Mouse (Mus musculus) lung, embryonic 15.5 days (tissue): ENCODE results near the gene Tcl1b2. TPM values are rescaled to one million over a fixed set of nuclear protein-coding genes. Genes with fewer than 3 reads are reported as not detected.

Source experiments
- ATAC-seq: fragments of 200-750 bp; cut with Nextera tagmentation; 2 replicates; pipeline ENCODE4 v1.8.0; 2017; ENCODE audit warnings: moderate number of reproducible peaks, borderline replicate concordance; ENCODE audit not compliant: low FRiP score, low TSS enrichment; ENCODE audit errors: extremely low read depth
- H3K27ac ChIP-seq: fragments of 300-500 bp; sonication (generic); 2 replicates; pipeline ENCODE4 v1.5.1; 2015; ENCODE audit warnings: moderate library complexity, mild to moderate bottlenecking, inconsistent platforms
- H3K27me3 ChIP-seq: fragments of 300-500 bp; sonication (generic); 2 replicates; pipeline ENCODE4 v1.6.1; 2015; ENCODE audit warnings: inconsistent platforms
- H3K36me3 ChIP-seq: fragments of 300-500 bp; sonication (generic); 2 replicates; pipeline ENCODE4 v1.6.1; 2015; ENCODE audit warnings: inconsistent platforms
- H3K4me1 ChIP-seq: fragments of 300-500 bp; sonication (generic); 2 replicates; pipeline ENCODE4 v1.6.1; 2015; ENCODE audit warnings: inconsistent platforms
- H3K4me2 ChIP-seq: fragments of 300-500 bp; sonication (generic); 2 replicates; pipeline ENCODE4 v1.6.1; 2015; ENCODE audit warnings: inconsistent platforms, mild to moderate bottlenecking, moderate library complexity
- H3K4me3 ChIP-seq: fragments of 300-500 bp; sonication (generic); 2 replicates; pipeline ENCODE4 v1.5.1; 2015; ENCODE audit warnings: mild to moderate bottlenecking, inconsistent platforms
- H3K9ac ChIP-seq: fragments of 300-500 bp; sonication (generic); 2 replicates; pipeline ENCODE4 v1.6.1; 2015; ENCODE audit warnings: inconsistent platforms
- H3K9me3 ChIP-seq: fragments of 300-500 bp; sonication (generic); 2 replicates; pipeline ENCODE4 v1.6.1; 2016; ENCODE audit warnings: inconsistent platforms
- WGBS: fragments of 180-500 bp; shearing (Covaris S2); methylation state at CpG from one replicate; pipeline ENCODE4 v1.1.7; 2015; 5-methylcytosine and 5-hydroxymethylcytosine counted together
- polyA plus RNA-seq: library from polyadenylated mRNA; unstranded; fragments of >200 nt; fragmentation: Nextera tagmentation; extraction: Ambion mirVana; gene quantifications from 2 replicates; pipeline ENCODE4 v1.2.1, GENCODE M21; 2015

Gene Tcl1b2
- not detected in 2 replicates for polyA plus RNA-seq

- Histone ChIP-seq H3K9ac (no peak within 1 kb of the TSS), H3K36me3 (no peaks in the 10 kb centered on the region), H3K4me3 (no peak within 1 kb of the TSS), H3K4me2 (no peak within 1 kb of the TSS), H3K27ac (no peak within 1 kb of the TSS), H3K9me3 (no peaks in the 10 kb centered on the region), H3K27me3 (no peaks in the 10 kb centered on the region), H3K4me1 (no peaks in the 10 kb centered on the region)
- WGBS = 61% methylated on average over 3 of the region's 3 CpGs
- no peak for ATAC-seq
Observed at GRCm38 (mm10) chr12:105145714-105146113, at the start of gene Tcl1b2. TSS of gene Tcl1b2 (plus strand) at chr12:105146014.

DNA sequence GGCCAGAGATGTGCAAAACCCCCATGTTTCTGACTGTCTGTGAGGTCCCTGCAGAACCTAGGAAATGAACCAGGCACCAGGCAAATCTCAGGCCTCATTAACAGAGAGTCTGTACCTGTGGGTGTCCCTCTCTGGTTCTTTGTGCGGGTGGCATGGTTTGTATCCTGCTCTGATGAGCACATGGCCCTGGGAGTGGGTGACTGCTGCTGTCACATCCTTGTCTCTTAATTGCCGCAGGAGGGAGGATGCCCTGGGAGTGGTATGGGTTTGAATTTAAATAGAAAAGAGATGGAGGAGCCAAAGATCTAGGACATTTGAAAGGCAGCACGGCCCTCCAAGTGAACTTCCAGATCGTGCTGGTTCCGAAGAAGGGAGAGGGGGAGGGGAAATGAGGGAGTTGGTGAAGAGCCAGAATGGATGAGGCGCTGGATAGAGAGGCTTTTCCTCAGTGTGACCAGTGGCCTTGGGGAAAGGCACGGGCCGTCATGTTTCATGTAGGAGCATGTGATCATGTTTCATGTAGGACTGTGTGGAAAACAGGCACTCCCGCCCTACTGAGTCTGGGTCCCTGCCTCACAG lies 46.3 kb upstream of the Tcl1b2 start:
- 42% methylated on average over 9 of the region's 9 CpGs for WGBS
- no peak overlapping the region for H3K9ac ChIP-seq

GRCm38 (mm10) chr12:105102901-105103300 lies 42.9 kb upstream of the Tcl1b2 start:
- Histone ChIP-seq H3K9me3 (no peaks in the 10 kb centered on the region), H3K4me2 (no peak overlapping the region), H3K9ac (no peak overlapping the region), H3K36me3 (no peaks in the 10 kb centered on the region), H3K27me3 (0 out of 2 replicates have a peak, but pooled peaks cover 3% of the 10 kb centered on the region), H3K27ac (no peak overlapping the region), H3K4me1 (no peaks in the 10 kb centered on the region), H3K4me3 (no peak overlapping the region)
- ATAC-seq = no peak
- 49% methylated on average over 8 of the region's 8 CpGs for WGBS

More for the DNA sequence above, 46.3 kb upstream of the Tcl1b2 start:
- H3K9me3 ChIP-seq = no peaks in the 10 kb centered on the region
- ATAC-seq = no peak
- H3K36me3 ChIP-seq = no peaks in the 10 kb centered on the region
- no peaks in the 10 kb centered on the region for H3K4me1 ChIP-seq
- H3K4me2 ChIP-seq = no peak overlapping the region
- H3K27me3 ChIP-seq = 0 out of 2 replicates have a peak, but pooled peaks cover 3% of the 10 kb centered on the region
- no peak overlapping the region for H3K27ac ChIP-seq
- H3K4me3 ChIP-seq = no peak overlapping the region

- Histone ChIP-seq H3K27ac (no peak overlapping the region), H3K4me3 (no peak overlapping the region), H3K27me3 (0 out of 2 replicates have a peak, but pooled peaks cover 3% of the 10 kb centered on the region), H3K4me2 (no peak overlapping the region), H3K36me3 (no peaks in the 10 kb centered on the region), H3K9ac (no peak overlapping the region), H3K9me3 (no peaks in the 10 kb centered on the region), H3K4me1 (no peaks in the 10 kb centered on the region)
- WGBS = 6% methylated on average over 4 of the region's 4 CpGs
- no peak for ATAC-seq
Observed at GRCm38 (mm10) chr12:105104036-105104435, 41.8 kb upstream of the Tcl1b2 start.

GRCm38 (mm10) chr12:105105326-105105725 lies 40.5 kb upstream of the Tcl1b2 start:
- ATAC-seq = no peak
- Histone ChIP-seq H3K4me3 (no peak overlapping the region), H3K36me3 (no peaks in the 10 kb centered on the region), H3K9me3 (no peaks in the 10 kb centered on the region), H3K9ac (no peak overlapping the region), H3K27ac (no peak overlapping the region), H3K4me2 (no peak overlapping the region), H3K4me1 (no peaks in the 10 kb centered on the region), H3K27me3 (0 out of 2 replicates have a peak, but pooled peaks cover 3% of the 10 kb centered on the region)
- 75% methylated on average over 5 of the region's 5 CpGs for WGBS

DNA sequence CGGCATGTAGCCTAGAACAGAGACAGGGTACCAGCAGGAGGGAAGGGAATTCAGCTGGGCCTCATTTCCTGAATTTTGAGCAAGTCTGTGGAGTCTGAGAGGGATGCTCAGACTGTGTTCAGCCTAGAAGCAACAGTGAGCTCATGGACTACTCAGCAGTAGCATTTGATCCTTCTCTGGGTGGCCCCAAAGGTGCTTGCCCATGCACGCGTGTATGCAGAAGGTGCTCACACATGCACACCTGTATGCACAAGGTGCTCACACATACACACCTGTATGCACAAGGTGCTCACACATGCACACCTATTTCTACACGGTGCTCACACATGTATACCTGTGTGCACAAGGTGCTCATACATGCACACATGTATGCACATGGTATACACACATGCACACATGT lies 37.0 kb upstream of the Tcl1b2 start:
- H3K4me3 ChIP-seq = no peak overlapping the region
- H3K9ac ChIP-seq = no peak overlapping the region
- H3K36me3 ChIP-seq = no peaks in the 10 kb centered on the region
- H3K9me3 ChIP-seq = no peaks in the 10 kb centered on the region
- H3K27ac ChIP-seq = no peak overlapping the region
- H3K27me3 ChIP-seq = no peaks in the 10 kb centered on the region
- no peak overlapping the region for H3K4me2 ChIP-seq
- WGBS = 91% methylated on average over 4 of the region's 4 CpGs
- no peak for ATAC-seq
- peaks cover 6% of the 10 kb centered on the region for H3K4me1 ChIP-seq

- Histone ChIP-seq H3K27ac (no peak overlapping the region), H3K36me3 (no peaks in the 10 kb centered on the region), H3K4me2 (no peak overlapping the region), H3K4me1 (peaks cover 6% of the 10 kb centered on the region), H3K27me3 (no peaks in the 10 kb centered on the region), H3K4me3 (no peak overlapping the region), H3K9me3 (no peaks in the 10 kb centered on the region), H3K9ac (no peak overlapping the region)
- ATAC-seq = no peak
- 42% methylated on average over 3 of the region's 3 CpGs for WGBS
Observed at GRCm38 (mm10) chr12:105109406-105109805, 36.4 kb upstream of the Tcl1b2 start.

GRCm38 (mm10) chr12:105109812-105110211 lies 36.0 kb upstream of the Tcl1b2 start:
- no peak for ATAC-seq
- Histone ChIP-seq H3K9ac (no peak overlapping the region), H3K4me1 (peaks cover 6% of the 10 kb centered on the region), H3K36me3 (no peaks in the 10 kb centered on the region), H3K4me2 (no peak overlapping the region), H3K27ac (no peak overlapping the region), H3K9me3 (no peaks in the 10 kb centered on the region), H3K27me3 (no peaks in the 10 kb centered on the region), H3K4me3 (no peak overlapping the region)
- 57% methylated on average over 4 of the region's 4 CpGs for WGBS

DNA sequence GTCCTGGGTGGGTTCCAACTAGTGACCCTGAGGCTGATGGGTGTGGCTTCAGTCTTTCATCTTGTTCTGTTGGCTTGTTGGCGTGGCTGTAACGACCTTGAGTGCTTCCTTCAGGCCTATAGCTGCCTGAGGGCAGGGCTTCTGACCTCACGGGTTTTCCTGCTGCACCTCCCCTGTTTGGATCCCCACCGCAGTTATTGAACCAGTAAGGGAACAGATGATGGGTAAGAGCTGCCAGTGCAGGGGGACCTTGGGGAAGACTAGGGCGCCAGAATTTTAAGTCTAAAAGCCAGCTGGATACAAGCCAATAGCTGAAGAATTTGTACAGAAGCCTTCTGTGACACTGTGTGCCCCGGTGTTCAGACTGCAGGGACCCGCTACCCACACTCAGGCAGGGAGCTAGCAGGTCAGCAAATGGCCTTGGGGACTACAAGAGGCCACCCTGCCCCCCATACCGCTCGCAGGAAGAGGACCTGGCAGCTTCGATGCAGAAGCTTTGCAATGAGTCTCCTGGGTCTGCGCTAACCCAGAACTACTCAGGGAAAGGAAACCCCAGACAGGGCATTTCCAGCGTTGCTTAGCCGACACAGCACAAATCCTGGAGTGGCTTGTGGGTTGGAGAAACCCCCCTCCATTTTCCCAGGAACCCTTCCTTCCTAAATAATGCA lies 33.4 kb upstream of the Tcl1b2 start:
- Histone ChIP-seq H3K36me3 (no peaks in the 10 kb centered on the region), H3K9me3 (no peaks in the 10 kb centered on the region), H3K9ac (no peak overlapping the region), H3K4me2 (no peak overlapping the region), H3K4me3 (no peak overlapping the region), H3K4me1 (peaks cover 6% of the 10 kb centered on the region), H3K27ac (no peak overlapping the region), H3K27me3 (no peaks in the 10 kb centered on the region)
- ATAC-seq = no peak
- 29% methylated on average over 13 of the region's 13 CpGs for WGBS

DNA sequence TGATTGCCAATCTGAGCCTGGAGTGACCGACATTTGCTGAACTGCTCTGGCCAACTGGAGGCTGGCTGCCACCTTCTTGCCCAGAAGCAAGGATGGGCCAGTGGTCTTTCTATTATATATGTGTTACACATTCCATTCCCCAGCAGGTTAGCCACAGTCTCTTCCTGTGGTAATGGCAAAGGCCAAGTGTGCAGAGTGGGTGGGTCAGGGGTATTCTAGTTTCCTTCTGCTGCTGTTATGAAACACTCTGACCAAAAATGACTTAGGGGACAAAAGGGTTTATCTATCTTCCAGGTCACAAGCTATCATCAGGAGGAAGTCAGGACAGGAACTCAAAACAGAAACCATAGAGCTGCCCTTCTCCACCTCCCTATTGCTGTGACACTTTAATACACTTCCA lies 29.2 kb upstream of the Tcl1b2 start:
- ATAC-seq = no peak
- H3K27ac ChIP-seq = no peak overlapping the region
- WGBS = 85% methylated on average over 1 of the region's 1 CpGs
- H3K4me1 ChIP-seq = peaks cover 6% of the 10 kb centered on the region
- H3K27me3 ChIP-seq = no peaks in the 10 kb centered on the region
- H3K36me3 ChIP-seq = no peaks in the 10 kb centered on the region
- no peak overlapping the region for H3K4me3 ChIP-seq
- no peak overlapping the region for H3K4me2 ChIP-seq
- H3K9ac ChIP-seq = no peak overlapping the region
- no peaks in the 10 kb centered on the region for H3K9me3 ChIP-seq

DNA sequence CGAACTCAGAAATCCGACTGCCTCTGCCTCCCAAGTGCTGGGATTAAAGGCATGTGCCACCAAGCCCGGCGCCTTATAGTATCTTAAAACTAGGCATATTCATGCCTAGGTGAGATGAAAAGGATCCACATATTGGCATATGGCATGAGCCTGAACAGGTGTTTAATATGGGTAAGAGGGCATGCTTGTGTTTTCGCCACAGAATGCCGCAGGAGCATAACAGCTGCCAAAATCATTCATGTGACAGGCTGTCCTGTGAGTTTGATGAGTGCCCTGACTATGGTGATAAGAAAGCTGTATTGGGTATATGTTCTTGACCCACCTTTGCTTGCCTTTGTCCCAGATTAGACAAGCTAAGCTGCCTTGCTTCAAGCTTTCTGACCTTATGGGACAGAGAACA lies 20.5 kb upstream of the Tcl1b2 start:
- no peak overlapping the region for H3K4me3 ChIP-seq
- WGBS = 79% methylated on average over 6 of the region's 6 CpGs
- H3K27ac ChIP-seq = no peak overlapping the region
- no peak overlapping the region for H3K4me2 ChIP-seq
- H3K27me3 ChIP-seq = no peaks in the 10 kb centered on the region
- no peaks in the 10 kb centered on the region for H3K36me3 ChIP-seq
- no peak overlapping the region for H3K9ac ChIP-seq
- ATAC-seq = no peak
- no peaks in the 10 kb centered on the region for H3K9me3 ChIP-seq
- no peaks in the 10 kb centered on the region for H3K4me1 ChIP-seq

DNA sequence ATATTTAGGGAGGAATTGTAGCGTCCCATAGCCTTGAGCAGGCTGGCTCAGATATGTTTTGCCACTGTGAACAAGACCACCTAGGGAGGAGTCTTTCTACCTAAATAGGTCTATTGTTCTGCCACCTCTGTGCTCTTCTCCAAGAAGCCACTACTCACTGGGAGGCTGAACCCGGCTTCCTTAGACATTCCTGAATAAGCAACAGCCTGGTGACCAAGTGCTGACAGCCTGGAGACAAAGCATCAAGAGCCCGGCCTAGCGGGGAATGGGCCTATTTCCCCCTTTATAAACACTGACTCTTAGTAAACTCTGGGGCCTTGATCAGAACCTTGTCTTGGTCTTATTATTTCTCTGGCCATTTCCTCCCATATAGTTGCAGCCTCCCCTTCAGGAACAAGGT lies 19.3 kb upstream of the Tcl1b2 start:
- Histone ChIP-seq H3K27me3 (no peaks in the 10 kb centered on the region), H3K9me3 (no peaks in the 10 kb centered on the region), H3K4me2 (no peak overlapping the region), H3K27ac (no peak overlapping the region), H3K4me3 (no peak overlapping the region), H3K4me1 (no peaks in the 10 kb centered on the region), H3K9ac (no peak overlapping the region), H3K36me3 (no peaks in the 10 kb centered on the region)
- WGBS = 64% methylated on average over 4 of the region's 4 CpGs
- no peak for ATAC-seq
